Mouse (Mus musculus) heart, postnatal 14 days (tissue): Measurements from ENCODE around the gene Ambra1. TPM values are rescaled to one million over a fixed set of nuclear protein-coding genes. Genes with fewer than 3 reads are reported as not detected.

Experiments
- DNase-seq, 2 experiments: peaks; one replicate each; pipeline ENCODE4 v3.0.0; 2021 to 2022
- intact Hi-C: fragments of 180-260 bp; cut with DNase I; formaldehyde crosslinking; loops from one replicate; pipeline ENCODE4 v1.15.1; 2025
- total RNA-seq, 2 experiments: library from RNA; stranded (reverse); gene quantifications; 2 replicates each; pipeline ENCODE4 v1.2.3; 2021

Ambra1 gene
- total RNA-seq, 2 experiments from 2014 or later, result 19.4 to 19.6 TPM

DNA sequence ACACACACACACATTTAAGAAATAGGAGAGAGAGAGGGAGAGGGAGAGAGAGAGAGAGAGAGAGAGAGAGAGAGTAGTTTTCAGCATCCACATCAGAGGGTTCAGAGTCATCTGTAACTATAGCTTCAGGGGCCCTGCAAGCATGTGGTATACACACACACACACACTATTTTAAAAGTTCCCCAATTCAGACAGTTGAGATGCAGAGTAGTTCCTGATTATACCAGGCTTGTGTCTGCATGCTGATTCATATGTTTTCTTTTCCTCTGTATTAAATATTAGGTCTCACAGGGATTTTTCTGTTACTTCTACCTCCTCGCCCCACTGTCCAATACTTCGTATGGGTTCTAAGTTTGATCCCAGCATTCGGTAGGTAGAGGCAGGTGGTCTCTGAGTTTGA lies 2.9 kb upstream of the Ambra1 start:
- intact Hi-C loops, result no loop called here

GRCm38 (mm10) chr2:91729571-91729970 lies 363 bp upstream of the Ambra1 start:
- no peak for DNase-seq
- intact Hi-C loops, result no loop called here

More for the DNA sequence above, 2.9 kb upstream of the Ambra1 start:
- DNase-seq, result no peak

GRCm38 (mm10) chr2:91735221-91735620 lies 5.3 kb downstream of the Ambra1 start:
- intact Hi-C loops, result no loop called here
- no peak for DNase-seq

GRCm38 (mm10) chr2:91739586-91739985 lies 9.7 kb downstream of the Ambra1 start:
- intact Hi-C loops, result no loop called here
- DNase-seq, result no peak

- intact Hi-C loops, result no loop called here
These were observed 14.8 kb downstream of the Ambra1 start for GRCm38 (mm10) chr2:91744686-91745085.

DNA sequence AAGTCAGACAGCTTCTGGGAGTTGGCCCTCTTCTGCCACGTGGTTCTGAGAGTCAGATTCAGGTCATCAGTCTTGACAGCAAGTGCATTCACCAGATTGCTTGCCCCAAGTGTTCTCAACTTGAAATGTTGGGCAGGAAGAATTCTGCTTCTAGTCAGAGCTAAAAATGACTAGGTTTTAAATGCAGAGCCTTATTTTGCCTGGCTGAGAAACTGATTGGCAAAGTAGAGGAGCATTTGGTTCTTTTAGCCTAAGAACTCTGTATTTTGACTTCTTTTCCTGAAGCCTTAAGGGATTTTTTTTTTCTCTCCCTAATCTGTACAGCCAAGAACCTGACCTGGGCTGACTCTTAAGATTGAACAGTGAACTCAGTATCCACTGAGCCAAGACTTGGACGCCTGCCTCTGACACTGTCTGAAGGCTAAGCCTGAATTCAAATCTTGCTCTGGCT lies 19.9 kb downstream of the Ambra1 start:
- DNase-seq, result peak; percentile 66 to 70
- intact Hi-C loops, result no loop called here

More at GRCm38 (mm10) chr2:91744686-91745085, 14.8 kb downstream of the Ambra1 start:
- DNase-seq, result no peak

DNA sequence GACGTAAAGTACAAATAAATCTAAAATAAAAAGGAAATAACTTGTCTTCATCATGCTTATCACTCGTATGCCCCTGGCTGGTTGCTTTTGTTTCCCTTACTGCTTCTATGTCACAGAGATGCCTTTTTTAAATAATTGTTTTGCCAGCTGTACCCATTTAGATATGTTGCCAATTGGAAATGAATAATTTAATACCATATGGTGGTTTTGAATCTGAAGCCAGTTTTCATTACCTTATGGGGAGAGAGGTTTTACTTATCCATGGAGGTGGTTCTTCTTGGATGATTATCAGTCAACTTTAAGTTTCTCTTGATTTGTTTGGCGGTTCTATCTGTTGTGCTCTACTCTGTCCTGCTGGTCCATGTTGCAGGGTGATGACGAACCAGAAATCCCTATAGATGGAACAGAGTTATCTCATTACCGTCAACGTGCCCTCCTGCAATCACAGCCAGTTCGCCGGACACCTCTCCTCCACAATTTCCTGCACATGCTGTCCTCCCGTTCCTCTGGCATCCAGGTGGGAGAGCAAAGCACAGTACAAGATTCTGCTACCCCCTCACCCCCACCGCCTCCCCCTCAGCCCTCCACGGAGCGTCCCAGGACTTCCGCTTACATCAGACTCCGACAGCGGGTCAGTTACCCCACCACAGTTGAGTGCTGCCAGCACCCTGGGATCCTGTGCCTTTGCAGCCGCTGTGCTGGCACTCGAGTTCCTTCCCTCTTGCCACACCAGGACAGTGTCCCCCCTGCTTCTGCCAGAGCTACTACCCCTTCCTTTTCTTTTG lies 42.2 kb downstream of the Ambra1 start:
- no peak for DNase-seq
- intact Hi-C loops, result no loop called here

GRCm38 (mm10) chr2:91773309-91773708 lies 43.4 kb downstream of the Ambra1 start:
- intact Hi-C loops, result no loop called here

DNA sequence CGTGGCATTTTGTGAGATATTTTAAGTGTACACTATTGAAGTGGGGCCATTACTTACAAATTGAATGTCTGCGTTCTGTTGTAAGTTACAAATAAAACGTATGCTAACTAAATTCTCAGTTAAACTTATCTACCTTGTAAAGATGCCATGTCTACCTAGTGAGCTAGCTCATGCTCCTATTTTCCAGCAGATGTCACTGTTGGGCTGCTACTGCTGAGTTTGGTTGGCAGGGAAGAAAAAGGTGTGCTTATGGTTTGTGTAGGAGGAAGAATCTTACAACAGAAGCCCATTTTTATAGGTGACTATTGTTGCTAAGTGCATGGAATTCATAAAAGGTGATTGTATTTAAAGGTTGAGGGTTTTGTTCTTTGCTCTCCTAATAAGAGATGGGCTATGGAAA lies 49.2 kb downstream of the Ambra1 start:
- intact Hi-C loops, result loop anchor here (2.0 kb wide), 1 partner anchor 146 kb away; no protein-coding TSS in a partner anchor
- peak in 1 of 2 experiments; percentile 16 for DNase-seq

More at GRCm38 (mm10) chr2:91773309-91773708, 43.4 kb downstream of the Ambra1 start:
- no peak for DNase-seq

- intact Hi-C loops, result no loop called here
- DNase-seq, result no peak
These were observed 61.7 kb downstream of the Ambra1 start for GRCm38 (mm10) chr2:91791621-91792020.

DNA sequence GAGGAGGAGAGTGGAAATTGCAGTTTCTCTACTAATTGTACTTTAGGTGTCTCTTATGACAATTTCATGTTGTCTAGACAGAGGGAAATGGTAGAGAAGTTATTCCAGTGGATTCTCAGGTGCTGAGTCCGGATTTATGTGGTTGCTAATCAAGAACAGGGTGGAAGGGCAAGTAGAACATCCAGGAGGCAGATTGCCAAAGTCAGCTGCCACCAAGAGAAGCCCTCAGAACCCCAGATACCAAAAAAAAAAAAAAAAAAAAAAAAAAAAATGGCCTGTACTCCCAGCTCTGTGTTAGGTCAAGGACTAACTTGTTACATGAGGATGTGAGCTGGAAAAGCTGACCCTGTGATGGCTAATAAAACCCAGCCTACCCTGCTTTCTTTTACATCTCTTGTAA lies 62.4 kb downstream of the Ambra1 start:
- no peak for DNase-seq
- intact Hi-C loops, result no loop called here

DNA sequence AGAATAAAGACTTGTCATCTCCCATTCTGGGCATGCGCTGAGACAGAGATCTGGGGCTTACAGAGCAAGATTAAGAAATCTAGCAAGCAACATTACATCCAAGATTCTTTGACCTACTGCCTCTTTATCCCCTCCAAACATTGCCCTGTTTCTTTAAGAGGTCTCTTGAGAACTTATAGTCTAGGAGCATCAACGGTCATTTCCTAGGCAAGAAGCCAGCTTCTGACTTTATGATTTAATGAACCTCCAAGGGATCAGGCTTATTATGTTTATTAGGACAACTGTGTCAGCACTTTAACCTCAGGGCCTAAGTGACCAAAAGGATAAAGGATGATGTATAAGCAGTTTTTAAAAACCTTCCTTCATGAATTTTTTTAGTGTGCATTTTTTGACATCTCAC lies 64.5 kb downstream of the Ambra1 start:
- no peak for DNase-seq

DNA sequence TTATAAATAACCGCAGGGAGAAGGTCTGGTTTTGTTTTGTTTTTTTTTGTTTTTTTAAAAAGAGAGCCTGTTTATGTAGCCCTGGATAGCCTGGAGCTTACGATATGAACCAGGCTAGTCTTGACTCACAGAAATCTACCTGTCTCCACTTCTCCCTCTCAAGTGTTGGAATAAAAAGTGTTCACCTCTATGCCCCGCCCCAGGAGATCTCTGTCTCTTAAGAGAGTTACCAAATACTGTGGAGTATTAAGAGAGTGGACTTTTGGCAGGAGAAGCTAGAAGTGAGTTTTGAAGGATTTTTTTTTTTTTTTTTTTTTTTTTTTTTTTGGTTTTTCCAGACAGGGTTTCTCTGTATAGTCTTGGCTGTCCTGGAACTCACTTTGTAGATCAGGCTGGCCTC lies 65.2 kb downstream of the Ambra1 start:
- DNase-seq, result no peak
- intact Hi-C loops, result no loop called here

More for the DNA sequence above, 64.5 kb downstream of the Ambra1 start:
- intact Hi-C loops, result no loop called here

DNA sequence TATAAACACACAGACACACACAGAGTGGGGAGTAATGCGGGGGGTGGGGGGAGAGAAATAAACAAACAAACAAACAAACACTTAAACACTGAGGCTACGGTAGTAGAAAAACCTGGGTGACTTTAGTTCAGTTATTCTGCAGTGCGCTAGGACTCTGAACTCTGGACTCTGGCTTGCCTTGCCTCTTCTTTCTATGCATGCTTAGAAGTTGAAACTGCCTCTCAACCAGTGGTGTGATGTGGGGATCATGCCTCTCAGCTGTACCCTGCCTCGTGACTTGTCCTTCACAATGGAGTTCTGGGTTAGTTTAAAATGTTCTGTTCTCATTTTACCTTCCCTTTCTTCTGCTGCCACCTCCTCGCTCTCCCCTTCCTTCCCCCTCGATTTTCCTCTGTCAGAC lies 81.5 kb downstream of the Ambra1 start:
- intact Hi-C loops, result no loop called here
- DNase-seq, result no peak

- DNase-seq, result peak; percentile 20 to 22
- intact Hi-C loops, result no loop called here
These were observed 86.8 kb downstream of the Ambra1 start for GRCm38 (mm10) chr2:91816741-91817140.

DNA sequence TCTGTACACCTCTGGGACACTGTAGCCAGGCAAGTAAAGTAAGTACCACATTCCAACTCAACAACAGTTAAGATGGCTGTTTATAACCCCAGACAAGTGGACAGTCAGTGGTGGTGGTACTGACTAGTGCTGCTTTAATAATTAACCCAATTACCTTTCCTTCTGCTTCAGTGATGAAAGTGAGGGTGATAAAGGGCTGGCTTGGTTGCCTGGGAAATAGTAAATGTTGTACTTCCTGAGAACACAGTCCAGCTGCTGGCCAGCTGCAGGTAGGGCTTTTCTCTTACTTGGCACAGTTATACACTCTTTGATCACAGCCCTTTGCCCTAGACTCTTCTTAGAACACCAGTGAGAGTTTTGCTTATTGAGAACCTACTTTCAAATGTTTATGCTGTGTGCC lies 102.3 kb downstream of the Ambra1 start:
- DNase-seq, result no peak
- intact Hi-C loops, result no loop called here

- no peak for DNase-seq
These were observed 104.3 kb downstream of the Ambra1 start for GRCm38 (mm10) chr2:91834272-91834671.

DNA sequence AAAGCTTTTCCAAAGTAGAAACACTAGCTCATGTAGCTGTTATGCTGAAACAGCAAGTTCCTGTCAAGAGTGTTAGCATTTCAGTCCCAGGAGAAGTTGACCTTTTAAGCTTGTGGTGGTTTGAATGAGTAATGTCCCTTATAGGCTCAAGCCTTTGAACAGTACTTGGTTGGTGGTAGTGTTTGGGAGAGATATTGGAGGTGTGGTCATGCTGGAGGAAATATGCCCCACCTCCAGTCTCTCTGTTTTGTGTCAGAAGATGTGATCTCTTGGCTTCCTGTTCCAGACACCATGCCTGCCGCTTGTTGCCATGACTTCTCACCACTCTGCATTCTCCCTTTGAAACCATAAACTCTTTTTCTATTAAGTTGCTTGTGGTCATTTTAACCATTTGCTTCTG lies 105.1 kb downstream of the Ambra1 start:
- DNase-seq, result no peak
- intact Hi-C loops, result no loop called here

More at GRCm38 (mm10) chr2:91834272-91834671, 104.3 kb downstream of the Ambra1 start:
- intact Hi-C loops, result no loop called here

DNA sequence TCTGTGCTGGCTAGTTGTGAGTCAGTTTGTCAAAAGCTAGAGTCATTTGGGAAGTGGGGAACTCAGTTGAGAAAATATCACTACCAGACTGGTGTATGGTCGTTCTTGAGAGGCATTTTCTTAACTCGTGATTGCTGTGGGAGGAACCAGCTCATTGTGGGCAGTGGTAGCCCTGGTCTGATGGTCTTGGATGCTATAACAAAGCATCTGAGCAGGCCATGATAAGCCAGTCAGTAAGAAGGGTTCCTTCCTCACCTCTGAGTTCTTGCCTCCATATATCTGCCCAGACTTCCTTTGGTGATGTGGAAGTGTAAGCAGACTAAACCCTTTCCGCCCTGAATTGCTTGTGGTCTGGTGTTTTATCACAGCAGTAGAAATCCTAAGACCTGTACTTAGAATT lies 105.7 kb downstream of the Ambra1 start:
- intact Hi-C loops, result no loop called here
- no peak for DNase-seq

DNA sequence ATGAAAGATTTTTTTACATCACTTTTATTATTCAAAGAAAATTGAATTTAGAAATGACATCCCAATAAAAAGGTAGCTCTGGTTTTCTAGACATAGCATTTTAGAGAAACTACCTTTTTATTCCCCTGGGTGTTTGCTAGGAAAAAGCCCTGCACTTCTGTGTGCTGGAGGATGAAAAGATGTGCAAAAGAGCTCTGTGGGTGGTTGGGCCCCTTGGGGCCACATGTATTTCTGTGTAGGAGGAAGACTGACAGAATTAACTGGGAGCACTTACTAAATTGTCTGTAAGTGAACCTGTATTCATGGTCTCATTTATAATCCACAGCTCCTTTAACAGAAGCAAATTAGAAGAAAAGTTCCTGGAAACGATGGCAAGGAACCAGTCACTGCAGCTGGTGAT lies 114.2 kb downstream of the Ambra1 start:
- DNase-seq, result no peak
- intact Hi-C loops, result no loop called here

GRCm38 (mm10) chr2:91852446-91853191 lies 122.7 kb downstream of the Ambra1 start:
- no peak for DNase-seq
- intact Hi-C loops, result no loop called here

GRCm38 (mm10) chr2:91854575-91854974 lies 124.6 kb downstream of the Ambra1 start:
- intact Hi-C loops, result no loop called here
- no peak for DNase-seq
